Mouse (Mus musculus) heart, postnatal 25 days (tissue): Measurements from ENCODE around the gene Hoxd12. TPM values are rescaled to one million over a fixed set of nuclear protein-coding genes. Genes with fewer than 3 reads are reported as not detected.
A peak's percentile ranks its signal among the peaks of the same experiment; 100 is the strongest.

ENCODE experiments used
- DNase-seq: peaks from one replicate; pipeline ENCODE4 v3.0.0; 2022; ENCODE audit warnings: low spot score
- intact Hi-C: fragments of 180-260 bp; cut with DNase I; formaldehyde crosslinking; loops from one replicate; pipeline ENCODE4 v1.15.1; 2025
- microRNA-seq: library from miRNA; unstranded; fragments of <30 nt; microRNA quantifications from one replicate; pipeline ENCODE4 v1.2.0, GENCODE M21; 2022
- total RNA-seq, 2 experiments: library from RNA; stranded (reverse); gene quantifications; 2 replicates each; pipeline ENCODE4 v1.2.3; 2021

Gene Hoxd12
- total RNA-seq, 2 experiments from 2014 or later = not detected

DNA sequence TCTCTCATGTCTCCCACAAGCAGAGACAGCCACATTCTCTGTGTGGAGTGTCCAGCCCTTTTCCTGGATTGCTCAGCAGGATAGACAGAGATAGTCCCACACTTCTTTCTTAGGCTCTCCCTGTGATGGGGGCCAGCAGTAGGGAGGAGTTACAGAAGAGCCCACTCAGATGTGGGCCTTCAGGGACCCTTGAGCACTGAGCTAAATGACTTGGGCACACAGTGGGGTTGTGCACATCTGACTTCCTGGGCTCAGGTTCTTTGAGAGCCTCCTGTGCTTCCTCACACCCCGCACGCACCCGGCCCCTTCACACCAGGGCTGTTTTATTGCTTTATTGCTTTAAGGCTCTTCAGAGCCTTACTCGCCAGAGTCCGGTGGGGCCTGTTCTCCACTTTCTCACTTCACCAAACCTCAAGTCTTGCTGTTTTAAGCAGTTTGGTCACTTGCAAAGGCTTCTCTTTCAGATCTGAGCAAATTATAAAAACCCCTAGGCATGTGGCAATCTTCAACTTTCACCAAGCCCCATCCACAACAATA, 46.2 kb downstream of the Hoxd12 start:
- DNase-seq = no peak
- intact Hi-C loops = no loop called here

DNA sequence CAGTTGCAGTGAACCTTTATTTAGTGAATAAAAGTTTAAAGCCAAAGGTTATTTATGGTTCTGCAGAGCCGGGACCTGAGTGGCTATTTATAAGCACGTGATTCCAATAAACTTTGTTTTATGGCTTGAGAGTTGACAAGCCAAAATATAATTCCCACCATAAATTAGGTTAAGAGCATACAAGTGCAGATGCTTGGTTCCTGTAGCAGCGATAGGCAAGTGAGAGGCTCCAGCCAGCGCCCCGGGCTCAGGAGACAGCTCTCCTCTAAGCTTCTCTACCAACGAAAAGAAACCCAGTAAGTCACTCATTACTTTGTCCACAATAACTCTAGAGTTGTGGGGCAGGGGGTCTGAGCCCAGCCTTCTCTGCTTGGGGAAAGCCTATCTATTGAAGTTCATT, 47.1 kb downstream of the Hoxd12 start:
- intact Hi-C loops = no loop called here
- DNase-seq = no peak

DNA sequence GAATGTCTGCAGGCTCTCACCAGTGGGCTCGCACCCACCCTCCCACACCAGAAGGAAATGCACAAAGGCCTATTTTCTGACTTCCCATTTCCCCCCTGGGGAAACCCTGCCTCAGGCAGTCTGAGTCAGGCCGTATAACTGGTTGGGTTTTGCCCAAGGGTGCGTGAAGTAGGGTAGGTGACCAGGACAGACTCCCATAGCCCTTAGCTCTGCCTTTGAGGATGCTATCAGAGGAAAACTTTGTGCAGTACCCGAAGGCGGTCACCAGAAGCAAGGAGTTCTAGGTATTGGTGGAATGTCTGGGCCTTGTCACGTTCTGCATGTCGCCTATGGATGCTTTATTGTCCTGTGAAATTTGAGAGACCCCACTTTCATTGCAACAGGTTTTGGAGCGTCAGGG, 48.1 kb downstream of the Hoxd12 start:
- intact Hi-C loops = no loop called here
- DNase-seq = no peak

DNA sequence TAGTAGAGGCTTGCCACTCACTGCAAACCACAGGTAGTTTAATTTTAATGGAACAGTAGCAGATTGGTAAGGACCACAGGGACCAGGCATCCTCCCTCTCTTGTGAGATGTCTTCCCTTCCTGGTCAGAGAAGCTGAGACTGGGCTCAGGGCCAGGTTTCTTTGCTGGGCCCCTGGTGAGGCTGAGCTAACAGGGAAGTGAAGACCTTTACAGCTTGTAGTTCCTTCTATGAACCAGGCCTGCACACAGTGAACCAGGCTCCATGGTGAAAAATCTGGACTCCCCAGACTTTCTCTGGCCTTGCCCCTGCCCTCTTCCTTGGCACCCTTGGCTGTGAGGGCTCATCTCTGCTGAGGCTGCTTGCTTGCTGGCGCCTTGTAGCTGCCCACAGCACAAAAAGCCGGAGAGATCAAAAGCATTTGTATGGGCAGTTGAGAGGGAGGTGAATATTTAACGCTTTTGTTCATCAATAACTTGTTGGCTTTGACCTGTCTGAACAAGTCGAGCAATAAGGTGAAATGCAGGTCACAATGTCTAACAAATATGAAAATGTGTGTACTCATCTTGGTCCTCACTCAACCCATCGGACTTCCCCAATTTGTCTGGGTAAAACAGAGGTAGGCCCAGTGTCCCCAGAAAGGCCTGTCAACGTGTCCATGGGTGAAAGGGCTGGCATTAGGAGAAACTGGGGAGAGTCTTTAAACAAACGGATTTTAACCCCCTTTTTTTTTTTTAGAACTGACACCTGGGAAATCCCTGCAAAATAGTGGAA, 49.6 kb downstream of the Hoxd12 start:
- DNase-seq = no peak
- intact Hi-C loops = no loop called here

DNA sequence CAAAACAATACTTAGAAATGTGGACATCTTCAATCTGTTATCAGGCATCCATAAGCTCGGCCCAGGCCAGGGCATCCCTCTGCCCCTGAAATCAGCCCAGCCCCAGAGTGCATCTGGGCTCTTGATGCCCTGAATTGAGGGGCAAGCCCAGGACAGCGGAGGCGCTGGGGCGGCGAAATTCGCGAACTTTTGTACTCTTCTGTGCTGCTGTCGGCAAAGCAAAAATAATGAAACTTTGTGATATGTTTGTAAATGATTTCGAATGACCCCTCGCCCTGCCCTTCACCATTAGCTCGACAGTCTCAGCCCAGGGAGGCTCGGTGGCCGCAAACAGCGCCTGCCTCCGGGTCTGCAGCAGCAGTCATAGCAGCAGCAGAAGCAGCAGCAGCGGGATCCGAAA, 50.4 kb downstream of the Hoxd12 start:
- DNase-seq = no peak
- intact Hi-C loops = no loop called here

DNA sequence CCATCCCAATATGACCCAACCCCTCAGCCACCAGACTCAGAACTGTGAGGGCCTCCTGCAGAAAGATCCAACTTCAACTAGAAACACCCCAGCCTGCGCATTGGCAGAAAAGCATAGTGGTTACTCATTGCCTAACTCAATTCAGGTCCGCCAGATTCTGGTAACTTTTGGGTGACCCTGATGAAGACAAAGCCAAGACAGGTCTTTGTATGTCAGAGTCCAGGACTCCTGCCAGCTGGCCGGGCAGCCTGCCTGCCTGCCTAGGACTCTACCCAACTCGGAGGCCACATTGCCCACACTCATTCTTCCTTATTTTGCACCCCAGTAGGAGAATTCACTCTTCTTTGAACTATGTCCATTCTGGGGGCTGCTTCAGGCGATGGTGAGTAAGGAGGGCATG, 51.7 kb downstream of the Hoxd12 start, which contains the start of gene Gm28230:
Gene Gm28230, plus strand, starts transcription at position 178 of the 400 bp plus-strand sequence.
- intact Hi-C loops = no loop called here
- no peak for DNase-seq

DNA sequence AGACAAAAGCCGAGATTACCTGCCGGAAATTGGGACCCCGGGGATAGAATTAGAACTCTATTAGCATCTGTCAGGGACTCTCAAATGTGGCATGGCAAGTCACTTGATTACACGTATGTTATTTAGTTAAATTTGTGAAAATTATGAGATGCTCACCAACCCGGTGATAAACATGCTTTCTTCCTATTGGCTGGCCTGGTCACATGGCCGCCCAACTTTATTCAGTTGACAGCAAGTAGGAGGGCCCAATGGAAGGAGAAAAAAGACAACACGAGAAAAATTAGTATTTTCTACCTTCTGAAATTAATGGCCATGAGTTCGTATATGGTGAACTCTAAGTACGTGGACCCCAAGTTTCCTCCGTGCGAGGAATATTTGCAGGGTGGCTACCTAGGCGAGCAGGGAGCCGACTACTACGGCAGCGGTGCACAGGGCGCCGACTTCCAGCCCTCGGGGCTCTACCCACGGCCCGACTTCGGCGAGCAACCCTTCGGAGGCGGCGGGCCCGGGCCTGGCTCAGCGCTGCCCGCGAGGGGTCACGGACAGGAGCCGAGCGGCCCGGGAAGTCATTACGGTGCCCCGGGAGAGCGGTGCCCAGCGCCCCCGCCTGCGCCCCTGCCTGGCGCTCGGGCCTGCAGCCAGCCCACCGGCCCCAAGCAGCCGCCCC, 52.3 kb downstream of the Hoxd12 start:
- intact Hi-C loops = no loop called here
- DNase-seq = no peak

Small RNAs within 50 kb of the gene (microRNA-seq; reads per million reads assigned to microRNA genes)
- gene Gm44463 (not detected), gene Mir10b (808 reads per million, percentile 77 among the genes with 10 or more reads in this experiment)

Other genes starting within 250 kb of the Hoxd12 start
- gene Lnpk, start 95.6 kb upstream of the Hoxd12 start, total RNA-seq = 10 to 100 TPM; 17.9 to 20.9 TPM
- gene Evx2, start 15.5 kb upstream of the Hoxd12 start, total RNA-seq = not detected
- not detected for gene Hoxd13, start 6.7 kb upstream of the Hoxd12 start, total RNA-seq
- gene Hoxd11, start 4.5 kb downstream of the Hoxd12 start, total RNA-seq = not detected
- gene Hoxd10, start 16.9 kb downstream of the Hoxd12 start, total RNA-seq = not detected
- gene Hoxd9, start 22.7 kb downstream of the Hoxd12 start, total RNA-seq = under 1 TPM; 0.39 to 0.52 TPM
- 1 to 10 TPM; 1.0 to 1.2 TPM for gene Hoxd8, start 29.6 kb downstream of the Hoxd12 start, total RNA-seq
- not detected for gene Hoxd3, start 36.9 kb downstream of the Hoxd12 start, total RNA-seq
- gene Hoxd4, start 36.9 kb downstream of the Hoxd12 start, total RNA-seq = under 1 TPM; 0.42 to 0.56 TPM
- gene Gm28230, start 51.7 kb downstream of the Hoxd12 start, total RNA-seq = not detected
- not detected for gene Hoxd1, start 88.0 kb downstream of the Hoxd12 start, total RNA-seq
- 100 to 1,000 TPM; 120 to 122 TPM for gene Mtx2, start 150.8 kb downstream of the Hoxd12 start, total RNA-seq